Mouse (Mus musculus): Measurements from ENCODE around the gene Ecpas.

Ecpas gene

GRCm38 (mm10) chr4:58911069-58911830 lies 1.3 kb downstream of the Ecpas start:
- DNase-seq (ENCODE audit: low spot score in 2 of 2): peak; percentile 54 to 58

GRCm38 (mm10) chr4:58910175-58911068 lies 2.1 kb downstream of the Ecpas start:
- DNase-seq (ENCODE audit: low spot score in 2 of 2): no peak

GRCm38 (mm10) chr4:58907453-58907852 lies 5.1 kb downstream of the Ecpas start:
- no peak for DNase-seq (ENCODE audit: low spot score in 2 of 2)

DNA sequence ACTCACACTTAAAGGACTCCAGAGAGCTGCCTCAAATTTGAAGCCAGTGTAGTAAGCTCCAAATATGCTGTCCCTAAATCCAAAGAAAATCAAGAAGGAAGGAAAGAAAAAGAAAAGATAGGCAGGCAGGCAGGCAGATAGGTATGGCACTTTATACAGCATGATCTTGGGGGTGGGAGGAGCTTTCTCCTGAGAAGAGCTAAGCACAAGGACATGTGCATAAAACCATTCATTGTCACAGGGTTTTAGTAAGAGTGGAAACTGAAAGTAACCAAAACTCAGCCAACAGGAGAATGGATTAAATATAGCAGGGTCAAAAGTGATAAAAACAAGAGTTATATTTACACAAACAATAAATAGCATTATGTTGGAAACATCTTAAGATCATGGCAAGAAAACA lies 14.2 kb downstream of the Ecpas start:
- no peak for DNase-seq (ENCODE audit: low spot score in 2 of 2)

GRCm38 (mm10) chr4:58897436-58897835 lies 15.1 kb downstream of the Ecpas start:
- no peak for DNase-seq (ENCODE audit: low spot score in 2 of 2)

- no peak for DNase-seq (ENCODE audit: low spot score in 2 of 2)
These were observed 18.1 kb downstream of the Ecpas start for GRCm38 (mm10) chr4:58894399-58894798.

GRCm38 (mm10) chr4:58890035-58890782 lies 22.3 kb downstream of the Ecpas start:
- DNase-seq (ENCODE audit: low spot score in 2 of 2): no peak

DNA sequence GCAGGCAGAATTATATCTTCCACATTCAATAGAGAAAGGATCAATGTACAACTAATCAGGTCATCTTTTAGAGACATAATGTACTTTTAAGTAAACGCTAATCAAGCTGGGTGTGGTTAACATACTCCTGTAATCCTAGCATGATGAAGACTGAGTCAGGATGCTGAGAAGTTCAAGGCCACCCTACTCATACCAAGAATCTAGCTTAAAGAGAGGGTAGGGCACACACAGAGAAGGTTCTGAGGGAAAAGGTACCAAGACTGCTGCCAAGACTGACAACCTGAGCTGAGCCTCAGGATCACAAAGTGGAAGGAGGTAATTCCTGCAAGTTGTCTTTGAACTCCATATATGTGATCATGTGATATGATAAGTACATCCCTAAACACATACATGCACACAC lies 24.0 kb downstream of the Ecpas start:
- DNase-seq (ENCODE audit: low spot score in 2 of 2): no peak

- DNase-seq (ENCODE audit: low spot score in 2 of 2): no peak
These were observed 24.9 kb downstream of the Ecpas start for GRCm38 (mm10) chr4:58887626-58888025.

GRCm38 (mm10) chr4:58886778-58887177 lies 25.8 kb downstream of the Ecpas start:
- no peak for DNase-seq (ENCODE audit: low spot score in 2 of 2)

GRCm38 (mm10) chr4:58885341-58885740 lies 27.2 kb downstream of the Ecpas start:
- no peak for DNase-seq (ENCODE audit: low spot score in 2 of 2)

GRCm38 (mm10) chr4:58883841-58884240 lies 28.7 kb downstream of the Ecpas start:
- no peak for DNase-seq (ENCODE audit: low spot score in 2 of 2)

DNA sequence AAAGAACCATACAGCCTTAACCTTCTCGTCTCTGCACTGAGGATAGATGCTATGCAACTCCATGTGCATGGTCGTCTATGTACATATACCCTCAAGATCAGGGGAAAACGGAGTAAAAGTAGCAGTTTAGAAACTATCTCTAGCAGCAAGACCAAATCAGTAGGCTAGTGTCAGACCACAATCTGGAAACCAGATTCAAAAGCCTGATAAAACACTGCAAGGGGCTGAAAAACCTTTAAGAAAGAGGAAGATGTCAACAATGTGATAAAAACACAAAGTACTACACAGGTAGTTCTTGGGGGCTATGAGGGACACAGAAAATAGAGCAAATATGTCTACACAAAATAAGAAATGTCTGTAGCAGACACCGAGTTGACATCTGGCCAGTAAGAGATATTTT lies 38.2 kb downstream of the Ecpas start:
- no peak for DNase-seq (ENCODE audit: low spot score in 2 of 2)

- DNase-seq (ENCODE audit: low spot score in 2 of 2): peak; percentile 19 to 43
These were observed 45.3 kb downstream of the Ecpas start for GRCm38 (mm10) chr4:58867242-58867641.

DNA sequence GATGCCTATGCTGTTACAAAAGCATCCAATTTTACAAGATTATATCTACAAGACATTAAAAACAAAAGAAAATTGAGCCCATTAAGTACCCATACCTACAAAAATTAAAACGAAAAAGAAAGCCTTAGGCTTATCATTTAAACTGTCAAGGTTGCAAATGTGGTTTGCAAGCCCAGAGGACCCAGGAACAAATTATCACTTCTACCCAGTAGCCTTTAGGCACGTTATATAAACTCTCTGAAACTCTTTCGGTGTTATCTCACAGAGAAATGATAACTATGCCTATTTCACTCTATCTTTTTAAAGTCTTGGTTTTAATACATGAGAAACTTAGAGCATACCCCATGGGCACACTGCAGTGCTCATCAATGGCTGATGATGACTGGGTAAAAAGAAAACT lies 79.6 kb downstream of the Ecpas start:
- no peak for DNase-seq (ENCODE audit: low spot score in 2 of 2)

- peak; percentile 4 to 5 for DNase-seq (ENCODE audit: low spot score in 2 of 2)
These were observed 86.6 kb downstream of the Ecpas start for GRCm38 (mm10) chr4:58825921-58826320.

DNA sequence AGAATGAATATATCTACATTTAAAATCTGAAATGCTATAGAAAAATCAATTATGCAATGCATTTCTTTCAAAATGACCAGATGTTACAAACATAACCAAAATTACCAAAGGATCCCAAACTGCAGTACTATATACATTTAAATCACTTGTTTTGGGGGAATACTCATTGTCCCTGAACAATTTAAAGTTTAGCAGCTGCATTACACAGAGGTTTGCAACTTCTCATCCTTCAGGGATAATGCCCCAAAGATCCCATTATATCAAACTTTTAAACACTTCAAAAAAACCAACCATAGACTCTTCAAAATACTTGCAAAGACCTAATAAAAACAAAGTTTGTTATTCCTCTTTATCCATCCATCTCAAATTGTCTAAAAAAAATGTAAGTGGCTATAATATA lies 124.9 kb downstream of the Ecpas start, which contains the start of gene Olfr267:
Gene Olfr267, minus strand, starts transcription at position 101 of the 400 bp plus-strand sequence.
- no peak for DNase-seq (ENCODE audit: low spot score in 2 of 2)

- DNase-seq (ENCODE audit: low spot score in 2 of 2): no peak
These were observed 125.9 kb downstream of the Ecpas start for GRCm38 (mm10) chr4:58786659-58787058.

DNA sequence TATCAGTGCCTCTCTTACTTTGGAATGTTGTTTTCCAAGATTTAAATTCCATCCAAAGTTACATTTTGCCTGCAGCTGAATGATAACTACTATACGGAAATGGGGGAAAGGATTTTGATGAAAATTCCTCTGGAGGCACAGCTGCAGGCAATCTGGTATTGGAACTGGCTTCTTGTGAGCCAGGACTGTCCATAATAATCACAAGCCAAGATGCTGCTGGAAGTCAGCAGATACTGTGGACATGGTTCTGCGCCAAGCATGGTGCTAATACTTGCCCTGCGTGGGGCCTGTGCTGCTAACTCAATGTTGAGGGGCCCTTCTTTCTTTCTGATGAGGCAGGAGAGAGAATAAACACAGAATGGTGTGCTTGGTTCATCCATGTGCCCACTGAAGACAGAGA lies 149.1 kb downstream of the Ecpas start:
- peak; percentile 18 to 25 for DNase-seq (ENCODE audit: low spot score in 2 of 2)

- peak in 1 of 2 experiments; percentile 23 for DNase-seq (ENCODE audit: low spot score in 2 of 2)
These were observed 163.0 kb downstream of the Ecpas start for GRCm38 (mm10) chr4:58749510-58749909.

- DNase-seq (ENCODE audit: low spot score in 2 of 2): peak; percentile 63 to 76
These were observed 163.4 kb downstream of the Ecpas start for GRCm38 (mm10) chr4:58749101-58749500.

Data from heart, adult 9 months (tissue).